Mouse (Mus musculus) left cerebral cortex, adult 11 months (tissue): ENCODE data around the gene Plagl1.

ENCODE experiments used
- DNase-seq: peaks from one replicate; pipeline ENCODE4 v3.0.0; 2022; ENCODE audit warnings: low spot score

Gene Plagl1

DNA sequence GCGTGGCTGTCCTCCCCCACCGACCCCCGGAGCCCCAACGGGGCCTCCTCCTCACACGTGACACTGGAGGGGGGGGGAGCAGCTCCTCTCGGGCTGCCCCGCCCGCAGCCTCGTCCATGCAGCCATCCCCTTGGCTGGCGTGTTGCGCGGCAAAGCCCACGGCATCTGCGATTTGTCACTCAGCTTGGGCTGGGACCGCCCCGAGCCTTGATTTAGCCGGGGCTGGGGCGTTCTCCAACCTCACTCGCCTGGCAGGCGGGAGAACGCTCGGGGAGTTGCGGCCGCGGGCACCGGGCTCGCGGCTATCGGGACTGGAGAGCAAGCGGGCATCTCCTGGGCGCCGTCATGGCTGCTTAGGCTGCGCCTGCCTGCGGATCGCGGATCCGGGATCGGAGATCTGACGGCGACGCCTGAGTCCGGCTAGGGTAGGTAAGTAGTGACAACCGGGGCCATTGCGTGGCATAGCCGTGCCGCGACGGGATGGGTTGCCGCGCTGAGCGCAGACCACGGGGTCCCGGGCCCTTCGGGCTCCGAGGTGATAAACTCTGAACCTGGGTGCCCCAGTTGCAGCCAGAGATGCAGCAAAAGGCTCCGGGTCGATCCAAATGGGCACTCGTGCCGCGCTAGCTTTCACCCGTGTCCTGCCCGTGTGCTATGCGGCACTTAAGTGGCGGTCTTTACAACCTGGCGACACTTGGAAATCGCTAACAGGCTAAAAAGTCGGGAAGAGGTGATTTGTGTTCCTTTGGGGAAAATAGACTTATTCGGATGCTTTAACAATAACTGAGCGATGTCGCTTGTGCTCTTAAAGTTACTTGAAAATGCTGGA lies 30.5 kb downstream of the Plagl1 start:
- peak; percentile 47 for DNase-seq

DNA sequence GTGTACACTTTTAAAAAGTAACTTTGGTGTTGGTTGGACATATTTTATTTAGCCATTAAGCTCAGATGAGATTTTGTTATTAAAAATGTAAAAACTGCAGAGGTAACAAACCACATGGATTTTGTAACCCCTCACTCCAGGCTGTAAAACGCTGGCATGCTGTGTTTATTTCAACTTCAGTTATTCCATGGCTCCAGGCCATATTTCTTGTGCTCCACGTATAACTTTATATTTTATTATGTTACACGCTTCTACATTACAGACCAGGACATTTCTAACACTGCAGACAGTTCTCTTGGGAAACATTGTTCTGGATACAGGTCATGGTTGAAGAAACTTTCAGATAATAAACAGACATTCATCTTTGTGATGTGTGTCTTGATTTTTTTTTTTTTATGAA lies 32.7 kb downstream of the Plagl1 start:
- DNase-seq = no peak

DNA sequence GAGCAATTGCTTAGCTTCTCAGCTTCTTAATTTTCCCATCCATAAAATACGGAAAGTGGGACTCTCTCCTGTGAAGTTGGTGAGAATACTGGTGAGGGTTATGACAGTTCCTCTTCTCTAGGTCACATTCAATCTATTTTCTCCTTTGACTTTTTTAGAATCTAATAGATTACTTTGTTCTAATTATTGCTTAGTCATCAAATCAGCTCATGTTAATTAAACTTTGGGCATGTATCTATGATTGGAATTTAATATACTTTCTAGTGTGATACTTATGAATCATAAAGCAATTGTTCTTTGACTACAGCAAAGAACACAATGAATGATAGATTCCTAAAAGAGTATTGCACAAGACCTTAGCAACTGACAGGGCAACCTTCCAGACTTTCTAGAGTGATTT lies 38.6 kb downstream of the Plagl1 start:
- DNase-seq = no peak

- DNase-seq = no peak
Observed at GRCm38 (mm10) chr10:13100061-13100648, 39.9 kb downstream of the Plagl1 start.

DNA sequence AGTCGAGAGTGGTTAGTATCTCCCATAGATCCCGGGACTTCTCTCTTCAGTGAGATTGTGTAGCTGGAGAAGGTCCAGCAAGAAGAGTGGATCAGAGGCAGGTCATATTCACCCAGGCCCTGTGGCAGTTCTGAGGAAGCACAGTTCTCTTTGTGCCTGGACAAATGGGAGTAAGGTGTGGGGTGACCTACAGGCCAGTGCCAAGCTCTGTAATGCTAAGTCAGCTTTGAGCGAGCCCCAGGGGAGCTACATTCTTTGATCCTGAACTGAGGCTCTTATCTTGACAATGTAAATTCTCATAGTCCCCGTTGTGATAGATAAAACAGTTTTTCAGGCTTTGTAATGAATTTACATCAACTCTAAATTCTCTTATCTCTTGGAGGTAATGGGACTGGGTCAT lies 42.1 kb downstream of the Plagl1 start:
- DNase-seq = no peak

GRCm38 (mm10) chr10:13103838-13104237 lies 43.5 kb downstream of the Plagl1 start:
- no peak for DNase-seq

DNA sequence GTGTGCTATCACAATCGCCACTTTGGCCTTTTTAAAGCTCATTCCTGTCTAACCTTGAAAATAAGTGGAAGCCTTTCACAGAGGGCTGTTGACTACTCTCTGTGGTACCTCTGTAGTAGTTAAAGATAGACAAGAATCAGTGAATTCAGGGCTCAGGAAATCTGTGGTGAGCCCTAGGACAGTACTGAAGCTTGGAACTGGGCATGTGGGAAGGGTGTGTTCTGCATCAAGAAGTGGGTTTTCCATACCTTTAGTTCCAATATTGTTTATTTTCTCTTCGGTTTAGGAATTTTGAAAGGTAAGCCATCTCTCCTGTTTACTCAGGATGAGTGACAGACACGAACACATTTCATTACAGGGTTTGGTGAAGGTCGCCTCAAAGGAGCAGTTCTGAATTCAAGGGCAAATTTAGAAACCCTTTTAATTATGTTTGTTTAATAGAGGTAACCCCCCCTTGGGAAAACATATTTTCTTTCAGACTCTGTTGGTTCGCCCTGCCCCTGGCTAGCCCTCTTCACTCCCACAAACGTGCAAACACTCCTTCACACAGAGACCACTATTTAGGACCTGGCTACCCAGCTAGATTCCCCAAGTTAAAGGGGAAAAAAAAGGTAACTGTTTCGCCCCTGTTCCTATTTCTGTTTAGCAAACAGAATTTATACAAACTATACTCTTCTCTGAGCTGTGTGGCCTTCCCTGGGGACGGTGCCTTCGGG lies 46.8 kb downstream of the Plagl1 start:
- DNase-seq = no peak

DNA sequence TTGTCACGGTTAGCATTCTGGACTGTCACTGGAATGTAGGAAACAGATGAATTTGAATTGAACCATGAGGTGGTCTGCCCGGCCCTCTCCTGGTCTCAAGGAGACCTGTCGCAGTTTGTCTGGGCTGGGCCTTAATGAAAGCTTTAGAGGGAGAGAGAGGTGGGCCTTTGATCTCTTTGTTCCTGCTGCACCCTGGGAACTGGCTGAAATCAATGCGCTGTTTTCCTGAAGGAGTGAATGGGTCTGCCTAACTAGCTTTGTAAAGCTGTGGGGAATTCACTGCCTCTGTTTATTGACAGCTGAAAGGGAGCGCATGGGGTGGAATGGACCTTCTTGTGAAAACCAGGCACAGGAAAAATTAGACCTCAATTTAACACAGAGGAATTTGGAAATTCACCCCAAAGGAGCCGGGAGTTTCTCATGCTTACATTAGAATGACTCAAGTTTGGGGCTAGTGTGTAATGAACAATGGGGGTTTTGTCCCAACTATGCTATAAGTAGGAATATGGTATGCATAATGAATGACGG lies 47.8 kb downstream of the Plagl1 start:
- no peak for DNase-seq

DNA sequence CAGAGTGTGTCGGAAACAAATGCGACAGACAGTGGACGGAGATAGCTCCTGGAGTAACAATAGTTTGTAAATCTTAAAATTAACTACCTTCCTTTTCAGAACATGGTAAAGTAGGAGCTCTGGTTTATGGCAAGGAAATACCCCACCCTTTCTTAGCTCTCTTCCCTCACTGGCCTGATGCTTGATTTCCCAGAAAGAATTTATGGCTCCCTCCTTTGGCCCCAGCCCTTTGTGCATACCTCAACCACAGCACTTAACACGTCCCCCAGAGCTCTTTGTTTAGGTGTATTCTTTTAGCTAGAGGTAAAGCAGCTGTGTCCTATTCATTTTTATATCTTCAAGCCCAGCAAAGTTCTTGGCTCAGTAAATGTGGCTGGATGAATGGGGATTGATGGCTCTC lies 48.5 kb downstream of the Plagl1 start:
- no peak for DNase-seq

DNA sequence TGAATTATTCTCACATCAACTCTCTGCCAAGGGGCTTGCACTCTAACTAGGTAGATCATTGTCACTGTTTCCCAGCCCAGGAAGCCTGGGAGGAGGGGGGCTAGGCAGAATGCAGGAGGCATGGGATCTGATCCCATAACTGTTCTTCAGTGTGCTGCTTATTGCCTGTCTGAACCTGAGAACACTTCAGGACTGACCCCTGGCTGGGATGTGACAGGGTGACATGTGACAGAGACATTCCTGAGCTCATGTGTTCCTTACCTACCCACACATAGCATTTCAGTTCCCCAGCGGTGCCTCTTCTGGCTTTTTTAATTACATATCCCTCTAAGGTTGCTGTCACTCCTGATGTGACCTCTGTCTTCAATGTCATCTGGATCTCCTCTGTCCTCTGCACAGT lies 49.5 kb downstream of the Plagl1 start:
- no peak for DNase-seq

- DNase-seq = no peak
Observed at GRCm38 (mm10) chr10:13112849-13113248, 52.5 kb downstream of the Plagl1 start.

GRCm38 (mm10) chr10:13113641-13114040 lies 53.3 kb downstream of the Plagl1 start:
- DNase-seq = no peak

GRCm38 (mm10) chr10:13115030-13115429 lies 54.7 kb downstream of the Plagl1 start:
- DNase-seq = no peak

DNA sequence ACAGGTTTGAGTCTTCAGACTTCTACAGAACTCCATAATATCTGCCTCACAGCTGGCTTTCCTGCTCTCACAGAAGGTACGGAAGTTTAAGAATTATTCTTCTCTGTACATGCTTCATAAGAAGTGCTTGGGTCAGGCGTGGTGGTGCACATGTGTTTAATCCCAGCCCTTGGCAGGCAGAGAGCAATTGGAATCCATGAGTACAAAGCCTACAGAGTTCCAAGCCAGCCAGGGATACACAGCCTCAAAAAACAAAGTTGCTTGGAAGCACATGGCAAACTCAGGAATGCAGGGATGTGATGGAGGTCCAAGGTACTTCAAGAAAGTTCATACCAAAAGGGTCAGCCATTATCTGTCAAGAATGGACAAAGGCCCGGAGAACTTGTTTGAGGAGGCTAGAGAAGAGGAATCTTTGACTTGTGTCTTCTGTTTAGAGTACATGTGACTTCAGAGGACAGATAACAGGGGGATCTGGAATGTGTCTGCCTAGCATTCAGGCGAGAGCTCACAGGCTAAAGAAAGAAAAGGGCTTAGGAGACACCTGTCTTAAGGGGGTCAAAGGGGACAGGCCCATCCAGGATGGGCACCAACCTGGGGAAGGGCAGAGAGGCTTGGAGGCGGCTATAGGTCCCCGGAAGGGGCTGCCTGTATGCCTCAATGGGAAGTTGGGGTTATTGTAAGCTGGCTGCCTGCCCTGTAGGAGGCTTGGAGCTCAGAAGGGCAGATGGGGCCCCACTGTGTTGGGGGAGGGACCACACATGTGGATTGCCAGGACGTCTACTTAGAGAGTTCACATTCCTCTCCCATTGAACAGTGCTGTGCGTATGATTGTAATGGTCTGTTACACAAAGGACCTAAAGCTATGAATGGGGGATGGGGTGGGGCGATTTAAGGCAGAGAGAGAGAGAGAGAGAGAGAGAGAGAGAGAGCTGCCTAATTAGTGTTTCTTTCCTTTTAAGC lies 56.7 kb downstream of the Plagl1 start:
- no peak for DNase-seq

DNA sequence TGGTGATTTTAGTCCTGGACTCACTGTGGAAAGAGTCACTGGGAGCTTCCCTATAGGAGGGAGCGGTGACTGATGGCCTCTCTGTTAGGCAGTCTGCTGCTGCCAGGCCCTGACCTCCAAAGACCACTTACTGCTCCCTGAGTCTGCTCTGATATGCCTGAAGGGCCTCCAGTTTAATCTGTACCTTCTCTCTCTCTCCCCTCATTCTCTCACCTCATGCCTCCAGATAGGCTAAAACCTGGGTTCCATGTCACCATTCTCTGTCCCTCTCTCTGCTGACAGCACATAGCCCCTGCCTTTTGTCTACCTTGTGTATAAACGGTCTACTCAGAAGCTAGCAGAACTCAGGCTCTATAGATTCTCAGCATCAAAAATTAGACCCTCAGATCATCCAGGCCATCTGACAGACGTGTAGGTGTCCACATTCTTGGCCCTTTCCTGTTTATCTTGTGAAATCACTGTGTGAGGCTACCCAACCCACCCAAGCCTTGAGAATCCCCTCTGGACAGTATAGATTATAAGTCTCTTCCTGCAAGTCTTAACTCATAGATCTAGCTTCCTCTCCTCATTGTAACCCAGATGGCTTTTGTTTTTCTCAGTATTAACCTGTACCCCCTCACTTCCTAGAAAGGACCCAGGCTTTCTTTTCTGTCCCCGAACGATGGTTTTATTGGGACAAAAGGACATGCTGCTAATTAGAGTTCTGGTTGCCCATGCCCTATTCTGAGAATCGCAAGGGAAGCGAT lies 57.9 kb downstream of the Plagl1 start:
- DNase-seq = no peak

- no peak for DNase-seq
Observed at GRCm38 (mm10) chr10:13118770-13119102, 58.4 kb downstream of the Plagl1 start.

GRCm38 (mm10) chr10:13119300-13119699 lies 59.0 kb downstream of the Plagl1 start:
- no peak for DNase-seq

DNA sequence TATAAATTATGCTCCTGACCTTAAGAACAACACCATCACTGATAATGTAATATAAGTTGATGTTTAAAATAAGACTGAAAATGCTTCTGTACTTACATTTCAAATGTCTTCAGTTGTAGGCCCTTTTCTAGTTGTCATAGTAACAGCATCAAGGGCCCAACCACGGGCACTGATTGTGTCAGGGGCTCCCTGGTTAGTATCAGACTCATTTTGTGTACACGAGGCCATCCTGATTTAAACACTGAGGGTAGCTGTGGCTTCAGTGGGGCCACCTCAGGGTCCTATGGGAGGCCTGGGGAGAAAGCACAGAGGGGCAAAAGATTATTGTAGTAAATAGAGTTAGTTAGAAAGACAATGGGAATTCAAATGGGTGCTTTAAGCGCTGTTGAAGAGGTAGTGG lies 65.5 kb downstream of the Plagl1 start:
- no peak for DNase-seq

DNA sequence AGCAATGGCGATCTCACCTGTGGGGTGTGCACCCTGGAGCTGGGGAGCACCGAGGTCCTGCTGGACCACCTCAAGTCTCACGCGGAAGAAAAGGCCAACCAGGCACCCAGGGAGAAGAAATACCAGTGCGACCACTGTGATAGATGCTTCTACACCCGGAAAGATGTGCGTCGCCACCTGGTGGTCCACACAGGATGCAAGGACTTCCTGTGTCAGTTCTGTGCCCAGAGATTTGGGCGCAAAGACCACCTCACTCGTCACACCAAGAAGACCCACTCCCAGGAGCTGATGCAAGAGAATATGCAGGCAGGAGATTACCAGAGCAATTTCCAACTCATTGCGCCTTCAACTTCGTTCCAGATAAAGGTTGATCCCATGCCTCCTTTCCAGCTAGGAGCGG lies 67.0 kb downstream of the Plagl1 start:
- DNase-seq = no peak

DNA sequence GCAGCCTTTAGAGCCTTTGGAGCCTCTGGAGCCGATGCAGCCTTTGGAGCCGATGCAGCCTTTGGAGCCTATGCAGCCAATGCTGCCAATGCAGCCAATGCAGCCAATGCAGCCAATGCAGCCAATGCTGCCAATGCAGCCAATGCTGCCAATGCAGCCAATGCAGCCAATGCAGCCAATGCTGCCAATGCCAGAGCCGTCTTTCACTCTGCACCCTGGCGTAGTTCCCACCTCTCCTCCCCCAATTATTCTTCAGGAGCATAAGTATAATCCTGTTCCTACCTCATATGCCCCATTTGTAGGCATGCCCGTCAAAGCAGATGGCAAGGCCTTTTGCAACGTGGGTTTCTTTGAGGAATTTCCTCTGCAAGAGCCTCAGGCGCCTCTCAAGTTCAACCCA lies 67.6 kb downstream of the Plagl1 start:
- no peak for DNase-seq

DNA sequence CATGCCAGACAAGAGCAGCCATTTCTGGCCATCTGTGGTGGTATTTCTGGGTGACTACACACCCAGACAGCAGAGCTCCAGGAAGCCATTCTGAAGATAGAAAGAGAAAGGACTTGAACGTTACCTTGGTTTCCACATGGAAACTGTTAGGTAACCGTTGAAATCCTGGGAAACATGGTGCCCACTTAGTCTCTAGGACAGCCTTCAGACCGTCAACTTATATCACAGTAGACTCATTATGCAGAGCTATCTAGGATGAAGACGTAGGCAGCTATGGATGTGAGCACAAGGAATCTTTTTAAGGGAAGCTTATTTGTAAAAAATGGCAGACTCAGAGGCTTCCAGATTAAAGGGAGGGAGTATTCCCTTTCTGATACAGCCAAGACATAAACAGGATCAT lies 73.5 kb downstream of the Plagl1 start:
- no peak for DNase-seq
